Mouse (Mus musculus) midbrain, embryonic 14.5 days (tissue): ENCODE measurements around the gene Tcf20. TPM values are rescaled to one million over a fixed set of nuclear protein-coding genes. Genes with fewer than 3 reads are reported as not detected.

Experiments used
- ATAC-seq: fragments of 200-750 bp; cut with Nextera tagmentation; 2 replicates; pipeline ENCODE4 v1.8.0; 2017; ENCODE audit warnings: moderate number of reproducible peaks, moderate library complexity; ENCODE audit not compliant: low FRiP score, low TSS enrichment
- DNase-seq: peaks from one replicate; pipeline ENCODE4 v3.0.0-alpha.2; 2015
- H3K27ac ChIP-seq: fragments of 300-500 bp; sonication (generic); replicated peaks from 2 replicates; pipeline ENCODE4 v1.5.1; 2014; ENCODE audit warnings: mild to moderate bottlenecking, low read depth, low read length, moderate library complexity
- H3K27me3 ChIP-seq: fragments of 300-500 bp; sonication (generic); 2 replicates; pipeline ENCODE4 v1.6.1; 2014; ENCODE audit warnings: low read length, control low read depth, mixed read lengths; ENCODE audit not compliant: control insufficient read depth, insufficient read depth
- H3K36me3 ChIP-seq: fragments of 300-500 bp; sonication (generic); 2 replicates; pipeline ENCODE4 v1.6.1; 2014; ENCODE audit warnings: low read length, control low read depth; ENCODE audit not compliant: control insufficient read depth, insufficient read depth
- H3K4me1 ChIP-seq: fragments of 300-500 bp; sonication (generic); 2 replicates; pipeline ENCODE4 v1.6.1; 2014; ENCODE audit warnings: mild to moderate bottlenecking, antibody characterized with exemption, low read length, control low read depth; ENCODE audit not compliant: control insufficient read depth, insufficient read depth
- H3K4me2 ChIP-seq: fragments of 300-500 bp; sonication (generic); 2 replicates; pipeline ENCODE4 v1.6.1; 2014; ENCODE audit warnings: mild to moderate bottlenecking, low read length, moderate library complexity
- H3K4me3 ChIP-seq: fragments of 300-500 bp; sonication (generic); replicated peaks from 2 replicates; pipeline ENCODE4 v1.5.1; 2014; ENCODE audit warnings: low read depth, low read length
- H3K9ac ChIP-seq: fragments of 300-500 bp; sonication (generic); replicated peaks from 2 replicates; pipeline ENCODE4 v1.6.1; 2014; ENCODE audit warnings: mild to moderate bottlenecking, low read length, moderate library complexity
- H3K9me3 ChIP-seq: fragments of 300-500 bp; sonication (generic); 2 replicates; pipeline ENCODE4 v1.6.1; 2016; ENCODE audit warnings: low read length, control low read depth, mixed read lengths; ENCODE audit not compliant: control insufficient read depth
- WGBS: fragments of 180-500 bp; shearing (Covaris S2); extraction: QIAGEN DNeasy Blood & Tissue Kit; methylation state at CpG from one replicate; pipeline ENCODE4 v1.1.7; 2014; 5-methylcytosine and 5-hydroxymethylcytosine counted together
- polyA plus RNA-seq: library from polyadenylated mRNA; unstranded; fragments of >200 nt; fragmentation: Nextera tagmentation; extraction: Ambion mirVana; gene quantifications from 2 replicates; pipeline ENCODE4 v1.2.1, GENCODE M21; 2014

The Tcf20 gene
- polyA plus RNA-seq, 1 experiment from 2014 or later, result 18.0 TPM

- Histone ChIP-seq H3K4me1 (peaks cover 50% of the 10 kb centered on the region), H3K27me3 (no peaks in the 10 kb centered on the region), H3K4me3 (no peak overlapping the region), H3K27ac (no peak overlapping the region), H3K9me3 (no peaks in the 10 kb centered on the region), H3K9ac (no peak overlapping the region), H3K36me3 (0 out of 2 replicates have a peak, but pooled peaks cover 3% of the 10 kb centered on the region), H3K4me2 (no peak overlapping the region)
- ATAC-seq (no peak), DNase-seq (no peak)
- WGBS, result 79% methylated on average over 9 of the region's 9 CpGs
These were observed 43.0 kb downstream of the Tcf20 start for GRCm38 (mm10) chr15:82944479-82945195.

DNA sequence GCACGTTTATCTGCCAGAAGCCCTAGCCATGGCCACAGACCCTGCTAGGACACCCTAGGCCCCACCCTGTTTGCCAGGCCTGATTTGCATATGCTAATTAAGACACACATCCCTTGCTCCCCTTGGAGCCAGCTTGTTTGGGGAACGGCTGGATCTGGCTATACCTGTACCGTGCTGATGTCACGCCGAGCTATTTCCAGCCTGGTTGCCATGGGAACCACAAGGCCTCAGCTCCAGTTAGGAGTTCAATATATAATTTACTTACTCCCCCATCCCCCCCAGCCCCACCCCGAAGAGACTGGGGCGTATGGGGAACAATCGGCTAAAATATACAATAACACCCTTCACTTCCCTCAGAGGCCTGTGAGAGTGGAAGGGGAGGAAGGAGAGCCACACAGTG, 45.9 kb downstream of the Tcf20 start:
- H3K4me2 ChIP-seq, result 0 out of 2 replicates have a peak overlapping the region, but pooled peaks have one; percentile 5
- H3K9ac ChIP-seq, result peak overlapping the region; percentile 6; the same call in 1 of the 2 replicates
- peaks cover 56% of the 10 kb centered on the region for H3K4me1 ChIP-seq
- no peaks in the 10 kb centered on the region for H3K9me3 ChIP-seq
- H3K27ac ChIP-seq, result peak overlapping the region; percentile 68
- 0 out of 2 replicates have a peak, but pooled peaks cover 3% of the 10 kb centered on the region for H3K36me3 ChIP-seq
- no peaks in the 10 kb centered on the region for H3K27me3 ChIP-seq
- 26% methylated on average over 8 of the region's 8 CpGs for WGBS
- ATAC-seq (no peak), DNase-seq (peak; percentile 82)
- no peak overlapping the region for H3K4me3 ChIP-seq

- Histone ChIP-seq H3K9me3 (no peaks in the 10 kb centered on the region), H3K9ac (peak overlapping the region; percentile 6; the same call in 1 of the 2 replicates), H3K4me3 (no peak overlapping the region), H3K4me1 (peaks cover 62% of the 10 kb centered on the region), H3K27ac (peak overlapping the region; percentile 68), H3K4me2 (no peak overlapping the region), H3K36me3 (no peaks in the 10 kb centered on the region), H3K27me3 (no peaks in the 10 kb centered on the region)
- ATAC-seq, result no peak
- WGBS, result 47% methylated on average over 12 of the region's 12 CpGs
- peak; percentile 62 for DNase-seq
These were observed 47.0 kb downstream of the Tcf20 start for GRCm38 (mm10) chr15:82940494-82941214.

DNA sequence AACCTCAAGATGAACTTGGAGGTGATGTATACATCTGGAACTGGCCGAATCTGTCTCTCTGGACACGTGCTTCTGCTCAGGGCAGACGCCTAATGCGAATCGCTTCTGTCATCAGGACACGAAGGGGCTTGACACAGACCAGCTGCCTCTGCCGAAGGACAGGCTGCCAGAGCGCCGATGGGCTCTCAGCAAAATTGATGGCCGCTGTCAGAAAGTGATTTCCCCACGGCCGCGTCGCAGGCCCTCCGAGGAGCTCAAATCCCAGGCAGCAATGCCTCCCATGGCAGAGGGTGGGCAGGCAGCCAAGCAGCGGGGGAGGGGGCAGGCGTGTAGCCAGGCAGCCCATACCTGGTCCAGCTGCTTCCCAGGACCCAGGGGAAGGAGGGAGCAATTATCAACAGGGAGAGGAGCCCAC, 49.5 kb downstream of the Tcf20 start:
- no peak overlapping the region for H3K4me3 ChIP-seq
- no peak overlapping the region; the same call in 1 of the 2 replicates for H3K9ac ChIP-seq
- H3K27ac ChIP-seq, result peak overlapping the region; percentile 77
- ATAC-seq (peak; percentile 35; the same call in 1 of the 2 replicates), DNase-seq (peak; percentile 76)
- no peaks in the 10 kb centered on the region for H3K27me3 ChIP-seq
- H3K9me3 ChIP-seq, result no peaks in the 10 kb centered on the region
- no peaks in the 10 kb centered on the region for H3K36me3 ChIP-seq
- peaks cover 79% of the 10 kb centered on the region for H3K4me1 ChIP-seq
- H3K4me2 ChIP-seq, result peak overlapping the region; percentile 29
- WGBS, result 15% methylated on average over 17 of the region's 17 CpGs

GRCm38 (mm10) chr15:82937428-82937992, 50.2 kb downstream of the Tcf20 start:
- H3K27me3 ChIP-seq, result no peaks in the 10 kb centered on the region
- no peak for ATAC-seq

GRCm38 (mm10) chr15:82934971-82935370, 52.7 kb downstream of the Tcf20 start:
- peaks cover 66% of the 10 kb centered on the region for H3K4me1 ChIP-seq
- H3K27ac ChIP-seq, result no peak overlapping the region
- H3K4me2 ChIP-seq, result no peak overlapping the region
- H3K9me3 ChIP-seq, result no peaks in the 10 kb centered on the region
- no peak overlapping the region for H3K9ac ChIP-seq
- 74% methylated on average over 10 of the region's 10 CpGs for WGBS
- no peak overlapping the region for H3K4me3 ChIP-seq
- ATAC-seq (no peak), DNase-seq (no peak)
- no peaks in the 10 kb centered on the region for H3K36me3 ChIP-seq
- no peaks in the 10 kb centered on the region for H3K27me3 ChIP-seq

More at GRCm38 (mm10) chr15:82937428-82937992, 50.2 kb downstream of the Tcf20 start:
- no peaks in the 10 kb centered on the region for H3K36me3 ChIP-seq
- H3K4me3 ChIP-seq, result no peak overlapping the region
- peaks cover 79% of the 10 kb centered on the region for H3K4me1 ChIP-seq
- DNase-seq, result peak; percentile 74
- peak overlapping the region; percentile 77 for H3K27ac ChIP-seq
- 49% methylated on average over 5 of the region's 5 CpGs for WGBS
- no peak overlapping the region; the same call in 1 of the 2 replicates for H3K9ac ChIP-seq
- peak overlapping the region; percentile 29 for H3K4me2 ChIP-seq
- H3K9me3 ChIP-seq, result no peaks in the 10 kb centered on the region

GRCm38 (mm10) chr15:82932936-82933650, 54.6 kb downstream of the Tcf20 start:
- Histone ChIP-seq H3K4me3 (no peak overlapping the region), H3K4me2 (no peak overlapping the region), H3K27ac (peak overlapping the region; percentile 58), H3K9ac (no peak overlapping the region), H3K27me3 (no peaks in the 10 kb centered on the region), H3K9me3 (no peaks in the 10 kb centered on the region), H3K36me3 (no peaks in the 10 kb centered on the region), H3K4me1 (peaks cover 75% of the 10 kb centered on the region)
- 21% methylated on average over 4 of the region's 4 CpGs for WGBS
- DNase-seq (peak; percentile 51), ATAC-seq (no peak)

GRCm38 (mm10) chr15:82931436-82931835, 56.2 kb downstream of the Tcf20 start:
- 87% methylated on average over 5 of the region's 5 CpGs for WGBS
- no peak for DNase-seq
- H3K27ac ChIP-seq, result no peak overlapping the region
- no peak overlapping the region for H3K4me3 ChIP-seq
- no peaks in the 10 kb centered on the region for H3K9me3 ChIP-seq
- no peak for ATAC-seq
- H3K27me3 ChIP-seq, result no peaks in the 10 kb centered on the region
- H3K4me2 ChIP-seq, result no peak overlapping the region
- no peaks in the 10 kb centered on the region for H3K36me3 ChIP-seq
- H3K9ac ChIP-seq, result no peak overlapping the region
- peaks cover 75% of the 10 kb centered on the region for H3K4me1 ChIP-seq
